Mouse (Mus musculus) neural tube, embryonic 11.5 days (tissue): ENCODE results near the gene Alox5. TPM values are rescaled to one million over a fixed set of nuclear protein-coding genes. Genes with fewer than 3 reads are reported as not detected.

Experiments used
- ATAC-seq: fragments of 200-750 bp; cut with Nextera tagmentation; 2 replicates; pipeline ENCODE4 v1.8.0; 2017; ENCODE audit warnings: moderate number of reproducible peaks, mild to moderate bottlenecking, moderate TSS enrichment, moderate library complexity; ENCODE audit not compliant: insufficient read depth, low FRiP score, low TSS enrichment
- DNase-seq: peaks from one replicate; pipeline ENCODE4 v3.0.0-alpha.2; 2015; ENCODE audit warnings: low spot score
- H3K27ac ChIP-seq: fragments of 300-500 bp; sonication (generic); 2 replicates; pipeline ENCODE4 v1.5.1; 2014; ENCODE audit warnings: low read depth, mild to moderate bottlenecking, low read length
- H3K27me3 ChIP-seq: fragments of 300-500 bp; sonication (generic); 2 replicates; pipeline ENCODE4 v1.6.1; 2014; ENCODE audit warnings: mild to moderate bottlenecking, low read length, mixed read lengths; ENCODE audit not compliant: control insufficient read depth, insufficient read depth
- H3K36me3 ChIP-seq: fragments of 300-500 bp; sonication (generic); 2 replicates; pipeline ENCODE4 v1.6.1; 2014; ENCODE audit warnings: mild to moderate bottlenecking, low read length, moderate library complexity, mixed read lengths; ENCODE audit not compliant: control insufficient read depth, insufficient read depth
- H3K4me1 ChIP-seq: fragments of 300-500 bp; sonication (generic); 2 replicates; pipeline ENCODE4 v1.6.1; 2014; ENCODE audit warnings: low read length, mixed read lengths; ENCODE audit not compliant: control insufficient read depth, insufficient read depth
- H3K4me2 ChIP-seq: fragments of 300-500 bp; sonication (generic); 2 replicates; pipeline ENCODE4 v1.6.1; 2014; ENCODE audit warnings: low read depth, mild to moderate bottlenecking, moderate library complexity
- H3K4me3 ChIP-seq: fragments of 300-500 bp; sonication (generic); 2 replicates; pipeline ENCODE4 v1.5.1; 2014; ENCODE audit warnings: low read depth, low read length
- H3K9ac ChIP-seq: fragments of 300-500 bp; sonication (generic); 2 replicates; pipeline ENCODE4 v1.6.1; 2014; ENCODE audit warnings: mild to moderate bottlenecking, low read length
- H3K9me3 ChIP-seq: fragments of 300-500 bp; sonication (generic); 2 replicates; pipeline ENCODE4 v1.6.1; 2016; ENCODE audit warnings: low read length; ENCODE audit not compliant: control insufficient read depth
- WGBS: fragments of 180-500 bp; shearing (Covaris S2); extraction: QIAGEN DNeasy Blood & Tissue Kit; methylation state at CpG from one replicate; pipeline ENCODE4 v1.1.7; 2014; 5-methylcytosine and 5-hydroxymethylcytosine counted together
- polyA plus RNA-seq: library from polyadenylated mRNA; unstranded; fragments of >200 nt; fragmentation: Nextera tagmentation; extraction: Ambion mirVana; gene quantifications from 2 replicates; pipeline ENCODE4 v1.2.1, GENCODE M21; 2014

Alox5 gene
- polyA plus RNA-seq, 1 experiment from 2014 or later: 2.3 TPM

GRCm38 (mm10) chr6:116412546-116413325, 48.2 kb downstream of the Alox5 start:
- 95% methylated on average over 14 of the region's 14 CpGs for WGBS
- ATAC-seq (no peak), DNase-seq (no peak)
- Histone ChIP-seq H3K36me3 (peaks cover 3% of the 10 kb centered on the region; the same call in 1 of the 2 replicates), H3K9ac (no peak overlapping the region), H3K4me1 (no peaks in the 10 kb centered on the region), H3K4me3 (no peak overlapping the region), H3K9me3 (no peaks in the 10 kb centered on the region), H3K4me2 (no peak overlapping the region), H3K27ac (no peak overlapping the region), H3K27me3 (no peaks in the 10 kb centered on the region)

- no peaks in the 10 kb centered on the region for H3K27me3 ChIP-seq
- 80% methylated on average over 3 of the region's 3 CpGs for WGBS
- H3K9me3 ChIP-seq: no peaks in the 10 kb centered on the region
- H3K4me3 ChIP-seq: no peak overlapping the region
- peaks cover 3% of the 10 kb centered on the region; the same call in 1 of the 2 replicates for H3K36me3 ChIP-seq
- no peak for ATAC-seq
- DNase-seq: no peak
- H3K9ac ChIP-seq: no peak overlapping the region
- H3K4me2 ChIP-seq: no peak overlapping the region
- H3K27ac ChIP-seq: no peak overlapping the region
- H3K4me1 ChIP-seq: no peaks in the 10 kb centered on the region
Observed at GRCm38 (mm10) chr6:116411716-116412115, 49.3 kb downstream of the Alox5 start.

- 94% methylated on average over 10 of the region's 10 CpGs for WGBS
- H3K27ac ChIP-seq: no peak overlapping the region
- no peak overlapping the region for H3K4me2 ChIP-seq
- H3K9me3 ChIP-seq: no peaks in the 10 kb centered on the region
- no peak overlapping the region for H3K4me3 ChIP-seq
- DNase-seq (no peak), ATAC-seq (no peak)
- H3K9ac ChIP-seq: no peak overlapping the region
- peaks cover 3% of the 10 kb centered on the region; the same call in 1 of the 2 replicates for H3K36me3 ChIP-seq
- H3K27me3 ChIP-seq: no peaks in the 10 kb centered on the region
- H3K4me1 ChIP-seq: 0 out of 2 replicates have a peak, but pooled peaks cover 2% of the 10 kb centered on the region
Observed at GRCm38 (mm10) chr6:116410436-116410835, 50.5 kb downstream of the Alox5 start.

DNA sequence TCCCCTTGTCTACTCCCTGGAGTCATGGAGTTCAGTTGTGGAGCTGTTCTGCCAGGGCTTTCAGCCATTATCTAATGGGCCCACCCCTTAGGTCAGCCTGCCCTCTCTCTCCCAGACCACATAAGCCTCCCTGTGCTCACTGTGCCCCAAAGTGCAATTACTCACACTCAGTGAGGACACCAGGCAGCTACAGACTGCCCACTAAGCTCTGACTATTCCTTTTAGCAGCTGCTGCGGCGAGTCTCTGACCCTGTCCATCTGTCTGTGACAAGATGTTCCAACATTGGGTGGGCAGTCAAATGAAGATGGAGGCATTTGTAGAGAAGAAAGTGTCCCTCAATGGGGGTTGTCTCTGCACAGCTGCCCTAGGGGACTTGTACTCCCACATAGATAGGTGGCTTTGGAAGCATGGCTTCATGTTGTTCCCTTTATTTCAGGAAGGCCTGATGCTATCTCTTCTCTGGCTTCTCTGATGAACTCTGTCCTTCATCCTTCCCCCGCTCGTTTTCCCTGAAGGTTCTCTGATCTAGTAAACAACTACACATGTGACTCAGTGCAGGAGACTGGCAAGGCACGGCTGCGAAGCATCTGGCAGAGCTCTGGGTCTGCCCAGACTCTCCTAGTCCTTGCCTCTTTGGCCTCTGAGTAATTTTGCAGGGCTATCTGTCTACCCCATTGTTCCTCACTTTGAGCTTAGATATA, 52.9 kb downstream of the Alox5 start:
- H3K4me3 ChIP-seq: no peak overlapping the region
- DNase-seq (no peak), ATAC-seq (no peak)
- 0 out of 2 replicates have a peak, but pooled peaks cover 6% of the 10 kb centered on the region for H3K4me1 ChIP-seq
- peaks cover 3% of the 10 kb centered on the region; the same call in 1 of the 2 replicates for H3K36me3 ChIP-seq
- H3K9me3 ChIP-seq: no peaks in the 10 kb centered on the region
- H3K27ac ChIP-seq: no peak overlapping the region
- no peak overlapping the region for H3K9ac ChIP-seq
- H3K27me3 ChIP-seq: no peaks in the 10 kb centered on the region
- 91% methylated on average over 6 of the region's 6 CpGs for whole genome bisulfite sequencing
- no peak overlapping the region for H3K4me2 ChIP-seq

- Histone ChIP-seq H3K9me3 (no peaks in the 10 kb centered on the region), H3K36me3 (peaks cover 2% of the 10 kb centered on the region; the same call in 1 of the 2 replicates), H3K4me1 (0 out of 2 replicates have a peak, but pooled peaks cover 6% of the 10 kb centered on the region), H3K9ac (no peak overlapping the region), H3K4me2 (no peak overlapping the region), H3K27ac (no peak overlapping the region), H3K4me3 (no peak overlapping the region), H3K27me3 (no peaks in the 10 kb centered on the region)
- DNase-seq (no peak), ATAC-seq (no peak)
- 92% methylated on average over 4 of the region's 4 CpGs for WGBS
Observed at GRCm38 (mm10) chr6:116407216-116407615, 53.8 kb downstream of the Alox5 start.

DNA sequence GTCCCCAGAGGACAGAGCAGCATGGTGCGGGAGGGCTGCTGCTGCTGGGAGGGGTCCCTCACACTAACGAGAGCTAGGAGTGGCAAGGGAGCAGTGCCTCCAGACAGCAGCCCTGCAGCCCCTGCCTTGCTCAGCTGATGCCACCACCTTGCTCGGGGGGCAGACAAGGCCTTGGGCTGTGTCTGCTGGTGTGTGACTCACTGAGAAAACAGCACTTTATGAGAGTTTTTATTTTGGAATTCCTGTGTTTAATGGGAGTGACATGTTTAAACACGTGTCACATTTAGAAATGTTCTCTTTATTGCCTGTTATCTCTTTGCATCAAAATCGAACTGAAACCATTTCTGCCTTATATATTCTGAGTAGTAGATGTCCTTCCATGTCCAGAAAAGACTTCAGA, 54.3 kb downstream of the Alox5 start:
- H3K4me2 ChIP-seq: no peak overlapping the region
- H3K4me1 ChIP-seq: 0 out of 2 replicates have a peak, but pooled peaks cover 6% of the 10 kb centered on the region
- no peak for DNase-seq
- H3K27ac ChIP-seq: no peak overlapping the region
- H3K4me3 ChIP-seq: no peak overlapping the region
- H3K36me3 ChIP-seq: peaks cover 2% of the 10 kb centered on the region; the same call in 1 of the 2 replicates
- no peaks in the 10 kb centered on the region for H3K27me3 ChIP-seq
- no peak for ATAC-seq
- no peaks in the 10 kb centered on the region for H3K9me3 ChIP-seq
- WGBS: 78% methylated on average over 5 of the region's 5 CpGs
- H3K9ac ChIP-seq: no peak overlapping the region

DNA sequence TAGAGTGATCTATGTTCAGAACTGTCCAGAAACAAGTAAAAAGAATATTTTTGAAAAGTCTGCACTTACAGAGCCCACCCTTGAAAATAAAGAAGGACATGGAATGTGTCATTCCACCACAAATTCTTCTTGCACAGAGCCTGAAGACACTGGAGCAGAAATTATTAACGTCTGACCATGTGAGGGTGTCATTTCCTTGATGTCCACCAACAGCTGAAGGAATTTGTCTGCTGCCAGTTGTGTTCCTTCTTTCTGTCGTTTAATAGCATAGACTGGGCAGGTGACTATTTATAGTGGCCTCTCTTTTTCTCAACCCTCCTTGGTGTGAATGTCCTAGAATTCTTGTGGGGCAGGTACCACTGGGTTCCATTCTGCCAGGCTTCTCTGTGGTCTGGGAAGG, 54.8 kb downstream of the Alox5 start:
- H3K9ac ChIP-seq: no peak overlapping the region
- 79% methylated on average over 2 of the region's 2 CpGs for WGBS
- H3K27ac ChIP-seq: no peak overlapping the region
- ATAC-seq (no peak), DNase-seq (no peak)
- H3K4me3 ChIP-seq: no peak overlapping the region
- no peaks in the 10 kb centered on the region for H3K9me3 ChIP-seq
- H3K4me1 ChIP-seq: 0 out of 2 replicates have a peak, but pooled peaks cover 6% of the 10 kb centered on the region
- peaks cover 2% of the 10 kb centered on the region; the same call in 1 of the 2 replicates for H3K36me3 ChIP-seq
- no peak overlapping the region for H3K4me2 ChIP-seq
- H3K27me3 ChIP-seq: no peaks in the 10 kb centered on the region

DNA sequence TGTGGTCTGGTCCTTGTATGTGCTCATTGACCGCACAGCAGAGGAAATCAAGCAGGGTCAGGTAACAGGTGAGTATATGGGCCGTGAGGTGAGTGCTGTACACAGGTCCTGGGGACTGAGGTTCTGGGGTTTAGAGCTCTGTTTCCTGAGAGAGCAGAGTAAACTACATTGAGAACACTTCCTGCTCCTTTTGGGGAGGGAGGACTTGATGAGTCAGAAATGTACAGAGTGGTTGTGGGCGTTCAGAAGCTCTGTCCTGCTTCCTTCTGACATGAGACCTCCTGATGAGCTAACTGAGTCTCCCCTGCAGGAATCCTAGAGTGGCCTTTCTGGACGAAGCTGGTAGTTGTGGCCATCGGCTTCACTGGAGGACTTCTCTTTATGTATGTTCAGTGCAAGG, 55.3 kb downstream of the Alox5 start:
- no peak for ATAC-seq
- DNase-seq: no peak
- Histone ChIP-seq H3K27me3 (no peaks in the 10 kb centered on the region), H3K4me2 (no peak overlapping the region), H3K36me3 (peaks cover 2% of the 10 kb centered on the region; the same call in 1 of the 2 replicates), H3K4me3 (no peak overlapping the region), H3K27ac (peak overlapping the region; percentile 53; the same call in 1 of the 2 replicates), H3K4me1 (0 out of 2 replicates have a peak, but pooled peaks cover 6% of the 10 kb centered on the region), H3K9ac (no peak overlapping the region), H3K9me3 (no peaks in the 10 kb centered on the region)
- 86% methylated on average over 5 of the region's 5 CpGs for WGBS
